23 mouse cellular contexts compared by ENCODE assay signal in genomic region chr13:23662536-23662935, GRCm38 (mm10). TPM values are rescaled to one million over a fixed set of nuclear protein-coding genes. Genes with fewer than 3 reads are reported as not detected.
"Had no signal": no experiment of that assay in that cellular context is flagged by ENCODE, and none has a peak within 500 bp of the region (broad histone marks: within the 10 kb centered on the region; RNA-seq: fewer than 3 reads in every experiment).

No protein-coding gene starts in this region.

- H3K4me1 ChIP-seq: midbrain, embryonic 10.5 days; midbrain, embryonic 12.5 days; neural tube, embryonic 13.5 days; neural tube, embryonic 15.5 days had no signal

- H3K27me3 ChIP-seq: midbrain, embryonic 12.5 days; neural tube, embryonic 13.5 days; neural tube, embryonic 15.5 days had no signal

- ATAC-seq: midbrain, embryonic 16.5 days had no signal

- H3K27ac ChIP-seq: liver, embryonic 14.5 days; midbrain, embryonic 10.5 days; midbrain, embryonic 12.5 days; neural tube, embryonic 13.5 days; neural tube, embryonic 15.5 days had no signal

- H3K36me3 ChIP-seq: midbrain, embryonic 10.5 days; midbrain, embryonic 12.5 days; neural tube, embryonic 13.5 days; neural tube, embryonic 15.5 days had no signal

- DNase-seq: lung, adult 2 months; lung, postnatal 4 days; midbrain, embryonic 14.5 days; retina, postnatal 1 day; right cerebral cortex, adult 18-20 months; right cerebral cortex, postnatal 25 days; right cerebral cortex, postnatal 4 days; spleen, adult 18-20 months; thymus, adult 18-20 months; thymus, postnatal 14 days; thymus, postnatal 36 days had no signal

- H3K4me3 ChIP-seq: midbrain, embryonic 10.5 days; midbrain, embryonic 12.5 days; myocyte; neural tube, embryonic 13.5 days; neural tube, embryonic 15.5 days had no signal

- H3K4me2 ChIP-seq: midbrain, embryonic 12.5 days; neural tube, embryonic 13.5 days; neural tube, embryonic 15.5 days had no signal

- H3K9me3 ChIP-seq: midbrain, embryonic 10.5 days; midbrain, embryonic 12.5 days; neural tube, embryonic 13.5 days; neural tube, embryonic 15.5 days had no signal

- H3K9ac ChIP-seq: liver, embryonic 14.5 days; midbrain, embryonic 12.5 days; neural tube, embryonic 13.5 days; neural tube, embryonic 15.5 days had no signal

RNA-seq across cellular contexts. Expression of gene Hist1h1t, which starts 33.1 kb away (rescaled TPM):
- polyA plus RNA-seq: liver, embryonic 16.5 days; lung, adult 2 months; midbrain, embryonic 10.5 days; midbrain, embryonic 12.5 days; midbrain, embryonic 14.5 days; midbrain, embryonic 16.5 days; neural tube, embryonic 11.5 days; neural tube, embryonic 13.5 days; neural tube, embryonic 15.5 days; small intestine, adult 2 months; stomach, embryonic 14.5 days; thymus, postnatal 0 days had no signal
